Mouse (Mus musculus) cerebellum, adult 2 months (tissue): ENCODE results near the gene Rtp3. TPM values are rescaled to one million over a fixed set of nuclear protein-coding genes. Genes with fewer than 3 reads are reported as not detected.

Source experiments
- DNase-seq, 2 experiments: peaks; one replicate each; pipeline ENCODE4 v3.0.0; 2021
- H3K27ac ChIP-seq: fragments of 200-500 bp; 2 replicates; pipeline ENCODE4 v1.5.1; 2012; ENCODE audit warnings: low read length, control low read depth, inconsistent platforms; ENCODE audit not compliant: insufficient read depth
- H3K27me3 ChIP-seq: fragments of 200-500 bp; 2 replicates; pipeline ENCODE4 v1.6.1; 2012; ENCODE audit warnings: inconsistent platforms, mild to moderate bottlenecking, low read length, moderate library complexity; ENCODE audit not compliant: control insufficient read depth, insufficient read depth
- H3K4me1 ChIP-seq: fragments of 200-500 bp; 2 replicates; pipeline ENCODE4 v1.6.1; 2011; ENCODE audit warnings: low read length; ENCODE audit not compliant: control insufficient read depth, insufficient read depth
- H3K4me3 ChIP-seq: fragments of 200-500 bp; replicated peaks from 2 replicates; pipeline ENCODE3; 2011; ENCODE audit warnings: mild to moderate bottlenecking, low read depth, low read length, control low read depth; ENCODE audit not compliant: insufficient read depth
- CTCF ChIP-seq: fragments of 200-500 bp; IDR thresholded peaks from 2 replicates; pipeline ENCODE4 v1.5.1; 2011; ENCODE audit warnings: low read depth, mild to moderate bottlenecking, control low read depth, low read length, moderate library complexity, borderline replicate concordance; ENCODE audit not compliant: insufficient read depth
- POLR2A ChIP-seq: fragments of 200-500 bp; IDR thresholded peaks from 2 replicates; pipeline ENCODE4 v1.6.1; 2011; ENCODE audit warnings: low read length, control low read depth, borderline replicate concordance; ENCODE audit not compliant: insufficient read depth
- WGBS: fragments of 180-500 bp; shearing (Covaris S2); methylation state at CpG from one replicate; pipeline ENCODE4 v1.1.7; 2018; 5-methylcytosine and 5-hydroxymethylcytosine counted together
- polyA plus RNA-seq: library from polyadenylated mRNA; depleted of rRNA; stranded (reverse); fragments of >200 nt; gene quantifications from 2 replicates; pipeline ENCODE4 v1.2.3, GENCODE M21; 2012

Gene Rtp3
- polyA plus RNA-seq, 1 experiment = 0.34 TPM

DNA sequence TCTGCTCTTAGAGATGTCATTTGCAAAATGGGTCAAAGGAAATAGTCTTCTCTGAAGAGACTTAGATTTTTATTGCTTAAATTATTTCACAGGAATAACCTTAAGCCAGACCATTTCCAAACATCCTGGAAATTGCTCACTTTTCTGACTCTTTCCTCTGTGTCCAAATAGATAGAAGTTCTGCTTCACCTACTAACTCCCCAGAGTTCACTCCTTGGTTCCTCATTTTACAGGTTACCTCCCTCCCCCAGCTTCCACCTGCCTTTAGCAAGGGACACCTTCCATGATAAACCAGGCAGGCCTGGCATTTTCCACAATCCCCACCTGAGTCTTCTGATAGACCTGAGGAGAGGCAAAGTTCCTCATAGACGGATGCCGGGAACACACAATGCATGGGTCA lies 16.2 kb upstream of the Rtp3 start:
- TF ChIP-seq POLR2A (no peak), CTCF (no peak)
- H3K4me3 ChIP-seq = no peak overlapping the region
- DNase-seq = no peak
- H3K4me1 ChIP-seq = no peaks in the 10 kb centered on the region
- H3K27me3 ChIP-seq = no peaks in the 10 kb centered on the region
- WGBS = 95% methylated on average over 2 of the region's 2 CpGs
- H3K27ac ChIP-seq = no peak overlapping the region

DNA sequence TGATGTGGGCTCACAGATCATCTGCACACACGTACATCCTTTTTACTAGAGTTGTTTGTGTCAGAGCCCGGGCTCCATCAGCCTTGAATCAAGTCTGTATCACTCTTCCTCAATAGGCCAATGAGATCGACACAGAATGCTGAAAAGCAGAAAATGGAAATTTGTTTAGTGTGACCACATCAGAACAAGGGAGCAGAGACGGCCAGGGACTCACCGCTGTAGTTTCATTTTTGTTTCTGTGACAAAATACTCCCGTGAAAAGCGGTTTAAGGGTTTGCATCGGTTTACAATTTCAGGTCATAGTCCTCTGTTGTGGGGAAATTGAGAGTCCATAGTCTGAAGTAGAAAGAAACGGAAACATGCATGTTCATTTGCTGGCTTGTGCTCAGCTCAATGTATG lies 12.9 kb upstream of the Rtp3 start:
- 92% methylated on average over 9 of the region's 9 CpGs for WGBS
- no peaks in the 10 kb centered on the region for H3K27me3 ChIP-seq
- H3K4me3 ChIP-seq = no peak overlapping the region
- no peaks in the 10 kb centered on the region for H3K4me1 ChIP-seq
- H3K27ac ChIP-seq = no peak overlapping the region
- no peak for DNase-seq
- TF ChIP-seq CTCF (no peak), POLR2A (no peak)

DNA sequence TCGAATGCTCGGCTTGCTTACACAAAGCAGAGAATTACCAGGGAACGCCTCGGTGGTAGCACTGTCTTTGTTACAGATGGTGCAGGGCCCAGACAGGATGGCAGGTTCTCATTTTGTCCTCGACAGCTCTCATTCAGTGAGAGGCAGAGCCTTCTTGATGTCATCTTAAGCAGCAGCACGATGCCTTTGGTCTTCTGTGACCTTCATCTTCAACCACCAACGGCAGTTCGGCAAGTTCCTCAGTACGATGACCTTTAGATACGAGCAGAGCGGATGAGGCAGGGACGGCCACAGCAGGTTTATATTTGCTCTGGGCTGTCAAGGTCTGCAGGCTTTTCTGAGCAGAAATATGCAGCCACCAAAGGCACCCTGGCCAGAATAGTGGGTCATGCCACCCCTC lies 11.2 kb upstream of the Rtp3 start:
- no peak for DNase-seq
- H3K4me3 ChIP-seq = no peak overlapping the region
- no peaks in the 10 kb centered on the region for H3K4me1 ChIP-seq
- TF ChIP-seq CTCF (no peak), POLR2A (no peak)
- H3K27ac ChIP-seq = no peak overlapping the region
- H3K27me3 ChIP-seq = no peaks in the 10 kb centered on the region
- WGBS = 74% methylated on average over 12 of the region's 12 CpGs

DNA sequence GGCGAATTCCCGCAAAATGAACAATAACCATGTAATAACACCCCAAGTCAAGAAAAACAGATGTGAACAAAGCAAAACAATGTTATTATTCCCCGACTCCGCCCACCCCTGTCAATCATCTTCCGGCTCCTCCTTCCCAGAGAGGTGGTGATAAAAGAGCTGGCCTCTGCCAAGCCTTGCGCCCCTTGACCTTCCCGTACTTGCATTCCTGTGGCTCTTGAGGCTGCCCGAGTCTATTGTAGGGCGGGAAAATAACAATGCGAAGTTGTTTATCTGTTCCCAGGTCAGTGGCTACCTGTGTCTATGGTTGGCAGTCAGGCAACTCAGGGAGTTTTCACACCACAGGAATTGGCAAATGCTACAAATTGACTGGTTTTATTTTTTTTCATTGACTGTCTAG lies 9.5 kb upstream of the Rtp3 start:
- TF ChIP-seq POLR2A (no peak), CTCF (no peak)
- WGBS = 82% methylated on average over 10 of the region's 10 CpGs
- Histone ChIP-seq H3K4me1 (no peaks in the 10 kb centered on the region), H3K27ac (no peak overlapping the region), H3K27me3 (no peaks in the 10 kb centered on the region), H3K4me3 (no peak overlapping the region)
- no peak for DNase-seq

DNA sequence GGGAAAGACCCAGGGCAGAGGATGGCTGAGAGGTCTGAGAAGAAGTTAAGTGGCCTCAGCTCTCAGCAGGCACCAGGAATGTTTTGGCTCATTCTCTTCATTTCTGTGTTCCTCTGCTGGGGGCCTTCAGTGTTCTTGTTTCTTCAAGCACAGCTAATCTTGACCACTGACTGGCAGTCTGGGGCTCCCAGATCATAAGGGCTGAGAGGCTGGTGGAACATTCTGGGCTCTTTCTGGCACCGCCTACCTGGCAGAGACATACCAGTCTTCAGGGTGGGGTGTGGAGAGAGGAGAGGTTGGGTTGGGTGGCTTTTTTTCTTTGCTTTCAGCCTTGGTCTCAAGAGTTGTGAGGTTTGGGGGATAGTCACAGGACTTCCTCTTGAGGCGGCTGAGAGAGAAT lies 8.7 kb upstream of the Rtp3 start:
- H3K4me3 ChIP-seq = no peak overlapping the region
- no peak for DNase-seq
- no peak overlapping the region for H3K27ac ChIP-seq
- no peaks in the 10 kb centered on the region for H3K4me1 ChIP-seq
- WGBS = 58% methylated on average over 2 of the region's 2 CpGs
- no peaks in the 10 kb centered on the region for H3K27me3 ChIP-seq
- TF ChIP-seq CTCF (no peak), POLR2A (no peak)

DNA sequence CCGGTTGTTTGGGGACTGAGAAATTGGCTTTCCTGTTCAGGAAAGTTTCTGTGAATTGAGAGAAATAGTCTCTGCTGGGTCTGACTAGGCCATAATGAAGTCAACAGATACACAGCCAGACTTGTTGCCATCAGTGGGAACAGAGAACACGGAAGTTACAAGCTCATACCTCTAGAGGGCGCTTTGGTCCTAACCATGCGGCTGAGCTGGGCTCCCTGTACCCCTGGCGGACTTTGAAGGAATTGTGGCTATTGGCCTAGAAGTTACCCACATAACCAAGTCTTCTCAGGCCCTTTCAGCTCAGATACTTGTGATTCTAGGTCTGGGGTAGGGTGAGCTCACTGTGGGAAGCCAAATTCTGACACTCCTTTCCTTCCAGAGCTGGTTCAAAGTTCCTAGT lies 6.9 kb upstream of the Rtp3 start:
- WGBS = 9% methylated on average over 5 of the region's 5 CpGs
- Histone ChIP-seq H3K27ac (no peak overlapping the region), H3K27me3 (no peaks in the 10 kb centered on the region), H3K4me1 (no peaks in the 10 kb centered on the region), H3K4me3 (no peak overlapping the region)
- peak; percentile 50 to 56 for DNase-seq
- TF ChIP-seq POLR2A (no peak), CTCF (peak; percentile 94)

DNA sequence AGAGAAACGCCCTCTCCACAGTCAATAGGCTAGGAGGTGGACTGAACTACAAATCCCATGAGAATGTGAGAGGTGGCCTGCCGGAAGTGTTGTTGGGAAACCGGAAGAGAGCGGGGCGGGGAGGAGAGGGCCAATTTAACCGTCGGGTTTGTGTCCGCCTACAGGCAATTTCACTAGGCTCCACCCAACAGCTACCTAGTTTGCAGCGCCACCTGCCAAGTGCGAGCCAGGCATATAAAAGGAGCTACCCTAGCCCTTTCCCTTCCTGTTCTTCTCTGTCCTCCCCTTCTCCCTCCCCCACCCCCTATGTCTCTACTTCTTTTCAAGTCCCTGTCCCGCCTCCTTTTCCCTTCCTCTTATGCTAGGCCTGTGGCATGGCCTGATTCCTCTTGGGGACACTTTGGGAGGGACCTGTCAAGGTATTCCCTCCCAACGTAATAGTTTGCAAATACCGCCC lies 4.4 kb upstream of the Rtp3 start:
- Histone ChIP-seq H3K27me3 (no peaks in the 10 kb centered on the region), H3K4me3 (peak overlapping the region; percentile 96), H3K4me1 (no peaks in the 10 kb centered on the region), H3K27ac (no peak overlapping the region)
- WGBS = 13% methylated on average over 13 of the region's 13 CpGs
- peak; percentile 69 to 80 for DNase-seq
- TF ChIP-seq CTCF (no peak), POLR2A (peak; percentile 59; the same call in 1 of the 2 replicates)

DNA sequence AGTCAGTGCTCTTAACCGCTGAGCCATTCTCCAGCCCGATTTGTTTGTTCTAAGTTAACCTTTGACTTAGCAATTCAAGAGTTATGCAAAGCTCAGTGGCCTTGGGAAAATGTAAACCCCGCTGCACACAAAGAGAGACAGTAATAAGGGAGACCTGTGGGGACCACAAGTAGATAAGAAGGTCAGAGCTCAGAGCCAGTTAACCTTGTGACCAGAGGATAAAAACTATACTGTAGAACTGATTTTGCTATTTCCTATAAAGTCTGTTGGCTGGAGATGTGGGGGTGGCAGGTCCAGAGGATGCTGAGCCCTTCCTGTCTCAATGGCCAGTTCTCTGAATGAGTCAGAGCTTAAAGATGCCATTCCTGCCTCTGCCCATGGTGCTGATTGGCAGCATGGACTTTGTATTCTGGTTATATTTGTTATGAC lies 2.9 kb upstream of the Rtp3 start:
- no peak for DNase-seq
- WGBS = 61% methylated on average over 3 of the region's 3 CpGs
- Histone ChIP-seq H3K4me1 (no peaks in the 10 kb centered on the region), H3K27ac (no peak overlapping the region), H3K27me3 (no peaks in the 10 kb centered on the region), H3K4me3 (no peak overlapping the region)
- TF ChIP-seq POLR2A (no peak), CTCF (no peak)

DNA sequence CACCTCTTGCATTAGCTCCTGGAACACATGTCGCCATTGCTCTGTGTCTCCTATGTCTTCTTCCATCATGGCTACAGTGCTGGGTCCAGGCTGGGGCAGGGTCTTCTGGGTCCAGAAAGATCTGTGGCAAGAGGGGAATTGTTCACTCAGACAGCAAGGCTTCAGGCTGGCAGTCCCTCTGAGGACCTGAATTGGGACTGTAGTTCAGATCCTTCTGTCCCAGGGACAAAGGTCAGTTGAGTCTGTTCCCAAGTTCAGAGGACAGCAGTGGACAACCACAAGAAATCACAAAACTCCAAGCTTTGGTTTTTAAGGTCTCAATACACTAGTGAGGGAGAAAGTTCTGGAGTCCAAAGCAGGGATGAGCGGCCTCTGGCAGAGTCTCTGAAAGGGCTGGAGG lies 840 bp downstream of the Rtp3 start:
- TF ChIP-seq CTCF (no peak), POLR2A (no peak)
- no peak for DNase-seq
- Histone ChIP-seq H3K27me3 (no peaks in the 10 kb centered on the region), H3K4me3 (no peak overlapping the region), H3K27ac (no peak overlapping the region), H3K4me1 (no peaks in the 10 kb centered on the region)
- 94% methylated on average over 2 of the region's 2 CpGs for WGBS
